Mouse (Mus musculus): Measurements from ENCODE around the gene Dhrs7. TPM values are rescaled to one million over a fixed set of nuclear protein-coding genes. Genes with fewer than 3 reads are reported as not detected.

Dhrs7 gene
- polyA plus RNA-seq, 1 experiment from 2014 or later, result 15.1 TPM

- H3K4me1 ChIP-seq, result no peaks in the 10 kb centered on the region
- no peak overlapping the region for H3K9ac ChIP-seq
- H3K27me3 ChIP-seq (replicated peaks), result no peaks in the 10 kb centered on the region
- ATAC-seq (replicated peaks), result no peak
- no peak overlapping the region for H3K27ac ChIP-seq
- H3K36me3 ChIP-seq (replicated peaks), result no peaks in the 10 kb centered on the region
- no peak overlapping the region for H3K4me2 ChIP-seq
- H3K9me3 ChIP-seq, result no peaks in the 10 kb centered on the region; the same call in 1 of the 2 replicates
- 85% methylated on average over 3 of the region's 3 CpGs for WGBS
- H3K4me3 ChIP-seq, result no peak overlapping the region
Measured at GRCm38 (mm10) chr12:72638025-72638424, 26.7 kb downstream of the Dhrs7 start.

- no peak overlapping the region for H3K4me3 ChIP-seq
- ATAC-seq (replicated peaks), result no peak
- no peak overlapping the region for H3K4me2 ChIP-seq
- no peaks in the 10 kb centered on the region for H3K27me3 ChIP-seq (replicated peaks)
- no peaks in the 10 kb centered on the region for H3K9me3 ChIP-seq
- no peak overlapping the region for H3K27ac ChIP-seq
- 92% methylated on average over 7 of the region's 7 CpGs for WGBS
- H3K9ac ChIP-seq, result no peak overlapping the region
- no peaks in the 10 kb centered on the region for H3K36me3 ChIP-seq (replicated peaks)
- H3K4me1 ChIP-seq, result no peaks in the 10 kb centered on the region
Measured at GRCm38 (mm10) chr12:72628751-72629150, 36.0 kb downstream of the Dhrs7 start.

DNA sequence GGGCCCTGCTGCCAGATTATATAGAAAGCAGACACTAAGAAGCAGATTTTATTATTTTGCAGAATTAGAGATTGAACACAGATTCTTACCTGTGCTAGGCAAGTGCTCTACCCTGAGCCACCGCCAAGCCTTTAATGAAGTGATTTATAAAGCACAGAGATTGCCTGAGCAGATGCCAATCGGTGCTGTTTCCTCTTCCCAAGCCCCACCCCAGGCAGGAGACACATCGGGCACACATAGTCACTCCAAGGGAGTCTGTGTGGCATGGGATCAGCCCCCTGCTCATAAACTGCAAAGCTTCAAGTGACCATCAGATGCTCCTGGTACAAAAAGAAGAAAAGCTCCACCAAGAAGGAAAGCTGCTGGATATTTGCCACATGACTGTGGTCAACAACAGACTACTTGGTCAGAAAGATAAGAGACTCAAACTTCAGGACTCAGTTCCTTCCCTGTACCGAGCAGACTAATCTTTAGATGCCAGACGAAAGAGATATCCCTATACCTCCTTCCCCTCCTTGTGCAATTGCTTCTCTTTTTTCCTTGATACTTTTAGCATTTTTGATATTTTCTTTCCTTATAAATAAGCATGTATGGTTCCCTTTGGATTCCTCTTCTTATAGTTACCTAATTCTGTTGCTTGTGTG lies 41.7 kb downstream of the Dhrs7 start:
- Histone ChIP-seq H3K4me3 (no peak overlapping the region), H3K9ac (no peak overlapping the region), H3K27me3 (replicated peaks) (no peaks in the 10 kb centered on the region), H3K4me2 (no peak overlapping the region), H3K4me1 (no peaks in the 10 kb centered on the region), H3K27ac (no peak overlapping the region), H3K9me3 (no peaks in the 10 kb centered on the region), H3K36me3 (replicated peaks) (no peaks in the 10 kb centered on the region)
- ATAC-seq (replicated peaks), result no peak
- 88% methylated on average over 5 of the region's 5 CpGs for WGBS

DNA sequence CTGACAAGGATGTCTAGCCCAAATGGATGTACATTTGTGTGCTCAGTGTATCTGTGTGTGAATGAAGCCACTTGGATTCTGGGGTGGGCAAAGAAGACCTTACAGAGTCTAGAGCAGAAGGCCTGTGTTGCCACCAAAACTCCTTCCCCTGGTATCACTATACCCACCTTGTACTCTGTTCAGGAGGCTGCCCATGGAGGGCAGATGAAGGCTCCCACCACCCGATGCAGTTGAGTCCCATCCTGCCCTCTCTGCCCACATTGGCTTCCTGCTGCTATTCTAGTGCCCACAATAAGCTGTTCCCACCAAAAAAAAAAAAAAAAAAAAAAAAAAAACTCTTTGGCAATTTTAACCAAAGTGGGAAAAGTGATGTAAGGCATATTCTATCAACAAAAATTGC lies 43.3 kb downstream of the Dhrs7 start:
- H3K4me1 ChIP-seq, result no peaks in the 10 kb centered on the region
- H3K9me3 ChIP-seq, result no peaks in the 10 kb centered on the region
- H3K9ac ChIP-seq, result no peak overlapping the region
- no peak overlapping the region for H3K4me3 ChIP-seq
- WGBS, result 94% methylated on average over 1 of the region's 1 CpGs
- ATAC-seq (replicated peaks), result no peak
- H3K4me2 ChIP-seq, result no peak overlapping the region
- H3K27me3 ChIP-seq (replicated peaks), result no peaks in the 10 kb centered on the region
- H3K36me3 ChIP-seq (replicated peaks), result no peaks in the 10 kb centered on the region
- H3K27ac ChIP-seq, result no peak overlapping the region

DNA sequence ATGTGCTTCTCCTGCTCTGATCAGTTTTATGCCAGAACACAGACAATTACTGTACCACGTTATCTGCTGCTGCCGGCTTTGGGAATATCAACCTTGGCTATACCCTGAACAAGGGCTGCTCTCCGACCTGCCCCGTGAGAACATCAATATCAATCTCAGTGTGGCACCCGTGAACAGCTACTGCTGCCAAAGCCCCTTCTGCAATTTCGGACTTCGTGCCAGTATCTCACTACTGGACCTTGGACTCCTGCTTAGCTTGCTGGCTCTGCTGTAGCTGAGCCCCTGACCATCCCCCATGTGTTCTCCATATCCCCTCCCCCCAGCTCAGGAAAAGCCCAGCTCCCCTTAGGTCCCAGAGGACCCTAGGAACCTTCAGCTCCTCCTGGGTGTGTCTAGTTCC lies 43.9 kb downstream of the Dhrs7 start:
- H3K4me2 ChIP-seq, result no peak overlapping the region
- no peaks in the 10 kb centered on the region for H3K9me3 ChIP-seq
- no peak overlapping the region for H3K27ac ChIP-seq
- H3K36me3 ChIP-seq (replicated peaks), result no peaks in the 10 kb centered on the region
- no peak overlapping the region for H3K9ac ChIP-seq
- WGBS, result 96% methylated on average over 7 of the region's 7 CpGs
- no peaks in the 10 kb centered on the region for H3K4me1 ChIP-seq
- no peak overlapping the region for H3K4me3 ChIP-seq
- ATAC-seq (replicated peaks), result no peak
- H3K27me3 ChIP-seq (replicated peaks), result no peaks in the 10 kb centered on the region

DNA sequence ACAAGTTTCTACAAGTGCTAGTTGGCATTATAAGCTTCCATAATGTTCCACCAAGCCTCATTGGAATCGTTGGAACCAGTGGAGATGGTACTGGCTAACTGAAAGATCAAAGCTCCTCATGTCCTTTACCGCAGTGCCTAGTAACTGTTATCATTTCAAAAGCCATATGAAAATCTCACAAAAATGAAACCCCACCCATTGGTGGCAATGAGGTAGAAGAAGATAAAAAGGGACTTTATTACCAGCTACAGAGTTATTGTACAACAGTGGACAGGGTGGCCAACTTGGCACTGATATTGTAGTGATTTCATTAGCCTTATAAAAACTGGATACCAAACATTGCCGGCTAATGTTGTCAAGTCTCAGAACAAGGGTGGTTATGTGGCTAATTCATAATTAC lies 52.7 kb downstream of the Dhrs7 start:
- no peak for ATAC-seq (replicated peaks)
- 89% methylated on average over 3 of the region's 3 CpGs for WGBS
- H3K27me3 ChIP-seq (replicated peaks), result no peaks in the 10 kb centered on the region
- no peak overlapping the region for H3K4me2 ChIP-seq
- H3K27ac ChIP-seq, result no peak overlapping the region
- no peak overlapping the region for H3K9ac ChIP-seq
- H3K36me3 ChIP-seq (replicated peaks), result no peaks in the 10 kb centered on the region
- H3K4me3 ChIP-seq, result no peak overlapping the region
- no peaks in the 10 kb centered on the region for H3K4me1 ChIP-seq
- H3K9me3 ChIP-seq, result no peaks in the 10 kb centered on the region

Other genes starting within 250 kb of the Dhrs7 start
- 4.0 and 4.3 TPM in 2 replicates for gene Lrrc9, start 223.0 kb downstream of the Dhrs7 start, polyA plus RNA-seq (2015; fragmentation: Nextera tagmentation; extraction: Ambion mirVana)
- gene Pcnx4, start 128.5 kb downstream of the Dhrs7 start, polyA plus RNA-seq (2015; fragmentation: Nextera tagmentation; extraction: Ambion mirVana), result 25.6 and 26.0 TPM in 2 replicates
- not detected in 2 replicates for gene Gm4756, start 15.2 kb downstream of the Dhrs7 start, polyA plus RNA-seq (2015; fragmentation: Nextera tagmentation; extraction: Ambion mirVana)
- 57.2 and 62.3 TPM in 2 replicates for gene Ppm1a, start 92.5 kb upstream of the Dhrs7 start, polyA plus RNA-seq (2015; fragmentation: Nextera tagmentation; extraction: Ambion mirVana)

Measured in midbrain, embryonic 15.5 days (tissue).